Mouse (Mus musculus): ENCODE measurements around the gene Taf3. TPM values are rescaled to one million over a fixed set of nuclear protein-coding genes. Genes with fewer than 3 reads are reported as not detected.

Taf3 gene
- total and polyA plus RNA-seq, 3 experiments = 3.1 to 13.4 (median 6.0) TPM

- no peaks in the 10 kb centered on the region for H3K27me3 ChIP-seq (replicated peaks)
Measured at GRCm38 (mm10) chr2:9881051-9881591, 167.3 kb downstream of the Taf3 start, which contains the start of gene 4930412O13Rik. Gene 4930412O13Rik (plus strand): TSS chr2:9881252.

GRCm38 (mm10) chr2:9880271-9880670, 168.1 kb downstream of the Taf3 start:
- no peak for DNase-seq (ENCODE audit: extremely low read depth)
- H3K9ac ChIP-seq (ENCODE audit: insufficient read depth, low read depth) = no peak overlapping the region
- H3K79me2 ChIP-seq (replicated peaks; ENCODE audit: control insufficient read depth, extremely low read depth, insufficient read depth, poor library complexity, severe bottlenecking) = no peaks in the 10 kb centered on the region
- H3K4me1 ChIP-seq (ENCODE audit: control insufficient read depth in 1 of 2, insufficient read depth in 2 of 2) = 0 out of 4 replicates have a peak, but pooled peaks cover 0 to 2% of the 10 kb centered on the region in 2 experiments
- H3K4me3 ChIP-seq (replicated peaks in 1 of 3; ENCODE audit: low read depth in 2 of 3, low read length in 2 of 3, poor library complexity in 1 of 3) = no peak overlapping the region
- TF ChIP-seq UBTF (IDR thresholded peaks at IDR 0.05; ENCODE audit: low read depth, low read length) (no peak), ZMIZ1 (IDR thresholded peaks at IDR 0.05; ENCODE audit: low read depth, low read length) (no peak), RAD21 (IDR thresholded peaks at IDR 0.05; ENCODE audit: low read depth, low read length) (no peak), E2F4 (IDR thresholded peaks at IDR 0.05; ENCODE audit: insufficient replicate concordance, low read depth, low read length) (no peak), IRF4 (IDR thresholded peaks at IDR 0.05; ENCODE audit: low read depth, low read length) (no peak), USF2 (conservative IDR thresholded peaks at IDR 0.05; ENCODE audit: low read depth, low read length) (no peak)
- peak overlapping the region; percentile 83 for H3K4me2 ChIP-seq (ENCODE audit: insufficient read depth, low read depth, poor library complexity, severe bottlenecking)
- no peaks in the 10 kb centered on the region for H3K27me3 ChIP-seq (replicated peaks)
- dilution Hi-C loops (cut with MboI; ENCODE audit: extremely low pct_ligation_motif_present, extremely low pct_unique_long_range_greater_than_20kb, low sequenced_read_pairs) = no loop called here
- H3K9me3 ChIP-seq (replicated peaks; ENCODE audit: low read length) = peaks cover 3% of the 10 kb centered on the region
- in situ Hi-C loops (cut with MboI; ENCODE audit: low pct_ligation_motif_present, low pct_unique_long_range_greater_than_20kb, low sequenced_read_pairs) = loop anchor here (25.0 kb wide), 1 partner anchor 418 kb away; no protein-coding TSS in a partner anchor
- no peak overlapping the region for H3K27ac ChIP-seq (ENCODE audit: insufficient read depth, low read depth)
- no peaks in the 10 kb centered on the region for H3K36me3 ChIP-seq (replicated peaks in 1 of 2; ENCODE audit: control insufficient read depth in 1 of 2, insufficient read depth in 1 of 2, low read length in 1 of 2)

More at GRCm38 (mm10) chr2:9881051-9881591, 167.3 kb downstream of the Taf3 start, which contains the start of gene 4930412O13Rik:
- no peak for TF ChIP-seq PAX5 (IDR thresholded peaks at IDR 0.05; ENCODE audit: low read length)
- no peak for TF ChIP-seq TCF12 (IDR thresholded peaks at IDR 0.05; ENCODE audit: low read depth, low read length)
- TF ChIP-seq ZC3H11A (IDR thresholded peaks at IDR 0.05; ENCODE audit: low read depth, low read length) = no peak
- TF ChIP-seq MEF2A (IDR thresholded peaks at IDR 0.05; ENCODE audit: borderline replicate concordance, low read depth, low read length) = no peak
- TF ChIP-seq SIN3A (IDR thresholded peaks at IDR 0.05; ENCODE audit: low read length) = no peak
- no peak for TF ChIP-seq USF1 (IDR thresholded peaks at IDR 0.05; ENCODE audit: low read depth, low read length)
- no peak for TF ChIP-seq JUN (IDR thresholded peaks at IDR 0.05; ENCODE audit: insufficient read depth, low read depth, low read length)
- no peak for TF ChIP-seq EP300 (IDR thresholded peaks at IDR 0.05; ENCODE audit: low read length)
- no peak for TF ChIP-seq POLR2AphosphoS2 (IDR thresholded peaks at IDR 0.05; ENCODE audit: low read depth, low read length)
- no peak for TF ChIP-seq ELF1 (IDR thresholded peaks at IDR 0.05; ENCODE audit: low read depth, low read length)
- no peak for TF ChIP-seq CHD2 (IDR thresholded peaks at IDR 0.05; ENCODE audit: low read length)
- TF ChIP-seq MAFK (IDR thresholded peaks at IDR 0.05; ENCODE audit: insufficient replicate concordance, low read length) = no peak
- Histone ChIP-seq H3K4me2 (ENCODE audit: insufficient read depth, low read depth, poor library complexity, severe bottlenecking) (peak within 1 kb of the TSS; percentile 83), H3K4me3 (replicated peaks in 1 of 3; ENCODE audit: low read depth in 2 of 3, low read length in 2 of 3, poor library complexity in 1 of 3) (no peak within 1 kb of the TSS), H3K9me3 (replicated peaks; ENCODE audit: low read length) (peaks cover 3% of the 10 kb centered on the region), H3K36me3 (replicated peaks in 1 of 2; ENCODE audit: control insufficient read depth in 1 of 2, insufficient read depth in 1 of 2, low read length in 1 of 2) (no peaks in the 10 kb centered on the region), H3K79me2 (replicated peaks; ENCODE audit: control insufficient read depth, extremely low read depth, insufficient read depth, poor library complexity, severe bottlenecking) (no peaks in the 10 kb centered on the region), H3K27ac (ENCODE audit: insufficient read depth, low read depth) (no peak within 1 kb of the TSS), H3K9ac (ENCODE audit: insufficient read depth, low read depth) (no peak within 1 kb of the TSS), H3K4me1 (ENCODE audit: control insufficient read depth in 1 of 2, insufficient read depth in 2 of 2) (0 out of 4 replicates have a peak, but pooled peaks cover 0 to 2% of the 10 kb centered on the region in 2 experiments)
- DNase-seq (ENCODE audit: extremely low read depth) = no peak
- in situ Hi-C loops (cut with MboI; ENCODE audit: low pct_ligation_motif_present, low pct_unique_long_range_greater_than_20kb, low sequenced_read_pairs) = loop anchor here (25.0 kb wide), 1 partner anchor 419 kb away; no protein-coding TSS in a partner anchor
- dilution Hi-C loops (cut with MboI; ENCODE audit: extremely low pct_ligation_motif_present, extremely low pct_unique_long_range_greater_than_20kb, low sequenced_read_pairs) = no loop called here
